Mouse (Mus musculus): ENCODE measurements around the gene Tagap. TPM values are rescaled to one million over a fixed set of nuclear protein-coding genes. Genes with fewer than 3 reads are reported as not detected.

Tagap gene
- polyA plus RNA-seq, 1 experiment: not detected

DNA sequence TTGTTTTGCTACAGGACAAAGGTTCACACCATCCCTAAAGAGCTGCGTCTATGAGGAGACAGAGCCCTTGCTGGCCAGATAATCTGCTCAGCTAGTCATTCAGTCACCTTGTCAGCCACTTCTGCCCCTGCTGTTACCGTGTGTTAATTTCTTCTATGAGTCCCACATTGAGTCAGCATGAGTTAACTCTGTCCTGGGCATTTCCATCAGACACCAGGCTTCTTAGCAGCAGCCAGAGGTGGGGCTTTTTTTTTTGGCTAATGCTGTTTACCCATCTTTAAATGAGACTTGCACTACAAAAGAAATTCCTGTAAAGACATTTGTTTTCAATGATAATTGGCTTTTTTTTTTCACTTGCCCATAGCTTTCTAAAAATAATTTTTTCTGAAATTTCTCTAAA, 20.8 kb upstream of the Tagap start:
- Histone ChIP-seq H3K9me3 (ENCODE audit: control insufficient read depth, low read length) (peaks cover 5% of the 10 kb centered on the region; the same call in 1 of the 2 replicates), H3K36me3 (ENCODE audit: control insufficient read depth) (no peaks in the 10 kb centered on the region), H3K27me3 (ENCODE audit: control insufficient read depth) (no peaks in the 10 kb centered on the region), H3K4me3 (replicated peaks) (no peak overlapping the region), H3K4me1 (ENCODE audit: control insufficient read depth) (no peaks in the 10 kb centered on the region)
- TF ChIP-seq TAL1 (IDR thresholded peaks at IDR 0.05; ENCODE audit: low read length) (no peak), GATA1 (IDR thresholded peaks at IDR 0.05; ENCODE audit: low read length) (no peak)

DNA sequence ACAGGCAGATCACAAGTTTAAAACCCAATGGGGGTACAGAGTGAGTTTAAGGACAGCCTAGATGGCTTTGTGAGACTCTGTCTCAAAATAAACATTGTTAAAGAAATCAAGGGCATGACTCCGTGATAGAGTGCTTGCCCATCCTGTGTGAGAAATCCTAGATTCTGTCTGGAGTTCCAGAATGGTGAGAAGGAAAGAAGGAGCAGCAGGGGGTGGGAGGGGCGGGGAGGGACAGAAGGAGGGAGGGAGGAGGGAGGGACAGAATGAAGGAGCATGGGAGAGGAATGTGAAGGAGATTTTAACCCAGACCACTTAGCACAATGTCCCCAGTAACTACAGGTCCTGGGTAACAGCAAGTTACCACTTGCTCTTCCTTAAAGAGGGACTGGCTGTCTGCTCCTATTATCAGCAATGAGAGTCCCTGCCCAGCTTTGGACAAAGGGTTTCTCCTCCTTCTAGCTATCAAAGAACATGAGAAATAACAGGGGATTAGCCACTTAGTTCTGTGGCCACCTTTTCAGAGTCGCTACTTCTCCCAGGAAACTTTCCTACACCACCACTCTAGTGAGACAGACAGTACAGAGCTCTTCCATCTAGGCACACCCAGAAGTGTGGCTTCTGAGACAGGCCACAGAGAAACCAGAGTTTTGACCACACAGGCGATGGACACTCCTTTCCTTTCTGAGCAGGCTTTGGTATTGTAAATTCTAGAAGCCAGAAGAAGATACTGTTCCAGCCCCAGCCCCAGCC, 19.7 kb upstream of the Tagap start:
- peaks cover 2% of the 10 kb centered on the region; the same call in 1 of the 2 replicates for H3K27me3 ChIP-seq (ENCODE audit: control insufficient read depth)
- H3K9me3 ChIP-seq (ENCODE audit: control insufficient read depth, low read length): peaks cover 8% of the 10 kb centered on the region
- TF ChIP-seq TAL1 (IDR thresholded peaks at IDR 0.05; ENCODE audit: low read length): no peak
- TF ChIP-seq GATA1 (IDR thresholded peaks at IDR 0.05; ENCODE audit: low read length): no peak
- H3K4me1 ChIP-seq (ENCODE audit: control insufficient read depth): no peaks in the 10 kb centered on the region
- no peaks in the 10 kb centered on the region for H3K36me3 ChIP-seq (ENCODE audit: control insufficient read depth)
- no peak overlapping the region for H3K4me3 ChIP-seq (replicated peaks)

DNA sequence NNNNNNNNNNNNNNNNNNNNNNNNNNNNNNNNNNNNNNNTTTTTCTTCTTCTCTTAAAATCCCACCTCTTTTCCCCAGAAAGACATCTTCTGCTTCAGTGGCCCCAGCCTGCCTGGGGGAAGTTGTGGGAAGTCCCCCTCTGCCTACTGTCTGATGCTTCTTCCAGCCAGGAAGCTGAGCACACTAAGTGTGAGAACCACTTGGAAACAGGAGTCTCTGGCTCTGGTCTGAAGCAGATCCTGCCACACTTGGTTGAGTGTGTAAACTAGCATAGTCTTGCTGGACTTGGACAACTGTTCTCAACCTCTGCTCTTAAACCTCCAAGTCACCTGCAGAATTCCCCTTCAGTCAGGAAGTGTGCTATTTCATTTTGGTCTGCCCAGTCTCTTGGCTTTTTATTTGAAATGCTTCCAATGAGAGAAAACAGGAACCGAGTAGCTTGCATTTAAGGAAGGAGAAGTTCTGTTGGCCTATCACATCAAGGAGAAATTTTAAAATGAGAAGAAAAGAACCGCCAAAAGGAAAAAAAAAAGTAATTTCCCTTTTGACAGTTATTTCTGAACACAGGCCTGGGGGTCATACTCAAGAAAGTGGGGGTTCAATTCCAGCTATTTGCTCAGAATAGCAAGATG, 11.1 kb upstream of the Tagap start:
- Histone ChIP-seq H3K36me3 (ENCODE audit: control insufficient read depth) (no peaks in the 10 kb centered on the region), H3K9me3 (ENCODE audit: control insufficient read depth, low read length) (peaks cover 8% of the 10 kb centered on the region), H3K27me3 (ENCODE audit: control insufficient read depth) (peaks cover 3% of the 10 kb centered on the region; the same call in 1 of the 2 replicates), H3K4me1 (ENCODE audit: control insufficient read depth) (no peaks in the 10 kb centered on the region), H3K4me3 (replicated peaks) (no peak overlapping the region)
- TF ChIP-seq TAL1 (IDR thresholded peaks at IDR 0.05; ENCODE audit: low read length) (no peak), GATA1 (IDR thresholded peaks at IDR 0.05; ENCODE audit: low read length) (no peak)

DNA sequence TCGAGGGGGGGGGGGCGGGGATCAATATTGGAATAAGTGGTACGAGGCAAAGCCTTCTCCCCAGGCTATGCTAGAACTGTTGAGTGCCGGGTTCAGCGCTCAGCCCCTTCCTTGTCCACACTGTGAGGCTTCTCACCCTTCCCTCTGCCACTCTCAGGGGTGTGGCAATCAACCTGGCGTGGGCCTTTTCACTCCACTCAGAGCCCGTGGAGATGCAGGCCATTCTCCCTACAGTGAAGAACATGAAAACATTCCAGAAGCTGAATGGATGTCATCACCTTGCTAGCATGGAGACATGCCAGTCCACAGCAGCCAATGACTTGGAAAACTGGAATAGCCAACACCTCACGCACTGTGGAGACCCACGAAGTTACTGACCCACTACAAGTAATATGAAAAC, 10.0 kb upstream of the Tagap start:
- no peaks in the 10 kb centered on the region for H3K36me3 ChIP-seq (ENCODE audit: control insufficient read depth)
- TF ChIP-seq TAL1 (IDR thresholded peaks at IDR 0.05; ENCODE audit: low read length) (no peak), GATA1 (IDR thresholded peaks at IDR 0.05; ENCODE audit: low read length) (no peak)
- H3K4me3 ChIP-seq (replicated peaks): no peak overlapping the region
- peaks cover 3% of the 10 kb centered on the region; the same call in 1 of the 2 replicates for H3K27me3 ChIP-seq (ENCODE audit: control insufficient read depth)
- no peaks in the 10 kb centered on the region for H3K4me1 ChIP-seq (ENCODE audit: control insufficient read depth)
- H3K9me3 ChIP-seq (ENCODE audit: control insufficient read depth, low read length): peaks cover 6% of the 10 kb centered on the region

DNA sequence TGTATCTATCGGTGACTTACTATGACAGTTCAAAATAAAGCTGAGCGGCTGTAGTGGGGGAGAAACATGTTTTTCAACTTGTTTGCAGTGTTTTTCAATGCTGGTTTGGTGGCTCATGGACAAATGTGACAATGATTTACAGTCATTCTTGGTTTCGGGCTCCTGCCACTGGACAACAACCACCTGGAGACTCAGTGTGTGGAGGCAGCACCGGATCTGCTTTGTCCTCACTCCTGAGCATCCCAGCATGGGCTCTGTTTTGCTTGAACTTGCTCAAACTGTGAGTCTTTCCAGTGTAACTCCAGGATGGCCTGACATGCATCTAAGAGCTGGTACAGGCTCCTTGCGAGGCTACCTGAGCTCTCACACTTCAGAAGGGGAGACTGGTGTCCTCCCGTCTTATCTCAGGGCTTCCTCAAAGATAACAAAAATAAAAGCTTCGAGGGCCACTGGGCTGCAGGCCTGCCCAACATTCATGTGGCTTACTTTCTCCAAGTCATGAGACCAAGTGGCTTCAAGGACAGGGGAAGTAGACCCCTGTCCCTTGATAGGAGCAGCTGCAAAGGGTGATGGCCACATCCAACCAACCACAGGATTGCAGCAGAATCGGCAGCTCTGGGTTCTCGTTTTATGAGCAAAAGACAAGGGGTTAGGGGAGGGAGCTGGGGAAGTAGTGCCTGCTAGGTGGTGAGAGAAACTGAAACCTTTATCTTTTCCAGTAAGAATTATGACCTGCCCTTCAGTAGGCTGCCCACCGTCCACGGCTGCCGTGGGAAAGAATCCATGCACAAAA, 8.8 kb upstream of the Tagap start:
- H3K36me3 ChIP-seq (ENCODE audit: control insufficient read depth): no peaks in the 10 kb centered on the region
- H3K9me3 ChIP-seq (ENCODE audit: control insufficient read depth, low read length): no peaks in the 10 kb centered on the region
- H3K4me3 ChIP-seq (replicated peaks): no peak overlapping the region
- H3K27me3 ChIP-seq (ENCODE audit: control insufficient read depth): no peaks in the 10 kb centered on the region
- TF ChIP-seq GATA1 (IDR thresholded peaks at IDR 0.05; ENCODE audit: low read length) (no peak), TAL1 (IDR thresholded peaks at IDR 0.05; ENCODE audit: low read length) (no peak)
- H3K4me1 ChIP-seq (ENCODE audit: control insufficient read depth): no peaks in the 10 kb centered on the region

DNA sequence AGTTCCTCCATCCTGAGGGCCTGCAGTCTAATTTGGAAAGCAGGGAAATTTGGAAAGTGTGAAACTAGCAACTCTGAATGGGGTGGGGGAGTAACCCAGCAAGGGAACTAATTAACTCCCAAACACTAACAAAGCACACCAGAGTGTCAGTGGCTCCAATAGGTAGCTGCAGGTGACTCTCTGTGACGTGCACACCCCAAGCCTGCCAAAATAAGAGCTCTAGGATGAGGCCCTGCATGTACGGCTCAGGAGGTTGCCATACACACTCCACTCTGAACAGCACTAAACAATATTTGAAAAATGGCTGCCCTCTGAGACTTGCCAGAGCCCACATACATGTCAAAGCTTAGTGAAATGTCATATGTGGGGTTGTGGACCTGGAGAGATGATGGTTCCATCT, 7.4 kb upstream of the Tagap start:
- H3K9me3 ChIP-seq (ENCODE audit: control insufficient read depth, low read length): no peaks in the 10 kb centered on the region
- TF ChIP-seq TAL1 (IDR thresholded peaks at IDR 0.05; ENCODE audit: low read length) (no peak), GATA1 (IDR thresholded peaks at IDR 0.05; ENCODE audit: low read length) (no peak)
- H3K4me1 ChIP-seq (ENCODE audit: control insufficient read depth): no peaks in the 10 kb centered on the region
- H3K36me3 ChIP-seq (ENCODE audit: control insufficient read depth): no peaks in the 10 kb centered on the region
- H3K4me3 ChIP-seq (replicated peaks): no peak overlapping the region
- no peaks in the 10 kb centered on the region for H3K27me3 ChIP-seq (ENCODE audit: control insufficient read depth)

DNA sequence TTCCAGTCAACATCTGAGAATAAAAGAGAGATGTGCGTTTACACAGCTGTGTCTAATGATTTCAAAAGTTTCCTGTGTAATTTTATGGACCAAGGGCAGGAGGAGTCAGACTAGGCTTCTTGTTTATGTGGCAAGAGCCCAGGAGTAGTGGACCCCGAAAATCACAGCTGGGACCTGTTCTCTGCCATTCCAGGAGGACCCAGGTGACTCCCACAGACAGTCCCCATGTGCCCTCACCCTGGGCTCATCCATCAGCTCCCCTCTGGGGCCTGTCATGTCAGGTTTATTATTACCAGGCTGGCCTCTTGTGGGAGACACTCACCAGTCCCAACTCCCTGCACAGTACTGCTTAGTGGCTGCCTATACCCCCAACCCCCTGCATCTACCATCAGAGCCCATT, 6.6 kb upstream of the Tagap start:
- no peaks in the 10 kb centered on the region for H3K36me3 ChIP-seq (ENCODE audit: control insufficient read depth)
- no peaks in the 10 kb centered on the region for H3K27me3 ChIP-seq (ENCODE audit: control insufficient read depth)
- no peaks in the 10 kb centered on the region for H3K4me1 ChIP-seq (ENCODE audit: control insufficient read depth)
- H3K9me3 ChIP-seq (ENCODE audit: control insufficient read depth, low read length): no peaks in the 10 kb centered on the region
- no peak for TF ChIP-seq TAL1 (IDR thresholded peaks at IDR 0.05; ENCODE audit: low read length)
- no peak for TF ChIP-seq GATA1 (IDR thresholded peaks at IDR 0.05; ENCODE audit: low read length)
- H3K4me3 ChIP-seq (replicated peaks): no peak overlapping the region

DNA sequence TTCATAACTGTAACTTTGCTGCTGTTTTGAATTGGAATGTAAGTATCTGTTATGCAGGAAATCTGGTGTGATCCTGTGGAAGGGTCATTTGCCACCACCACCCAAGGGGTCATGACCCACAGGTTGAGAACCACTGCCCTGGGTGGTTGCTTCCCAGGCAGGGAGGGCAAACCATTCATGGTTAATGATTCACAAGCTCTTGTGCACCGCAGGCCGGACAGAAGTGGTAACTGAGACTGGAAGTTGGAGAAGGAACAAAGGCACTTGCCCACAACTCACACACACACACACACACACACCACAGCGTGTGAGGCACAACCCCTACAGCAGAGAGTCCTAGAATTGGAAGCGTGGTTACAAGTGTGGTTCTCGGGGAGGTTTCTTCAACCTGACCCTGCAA, 3.2 kb upstream of the Tagap start:
- Histone ChIP-seq H3K9me3 (ENCODE audit: control insufficient read depth, low read length) (no peaks in the 10 kb centered on the region), H3K27me3 (ENCODE audit: control insufficient read depth) (no peaks in the 10 kb centered on the region), H3K4me1 (ENCODE audit: control insufficient read depth) (no peaks in the 10 kb centered on the region), H3K36me3 (ENCODE audit: control insufficient read depth) (no peaks in the 10 kb centered on the region), H3K4me3 (replicated peaks) (no peak overlapping the region)
- TF ChIP-seq TAL1 (IDR thresholded peaks at IDR 0.05; ENCODE audit: low read length): no peak
- TF ChIP-seq GATA1 (IDR thresholded peaks at IDR 0.05; ENCODE audit: low read length): no peak

DNA sequence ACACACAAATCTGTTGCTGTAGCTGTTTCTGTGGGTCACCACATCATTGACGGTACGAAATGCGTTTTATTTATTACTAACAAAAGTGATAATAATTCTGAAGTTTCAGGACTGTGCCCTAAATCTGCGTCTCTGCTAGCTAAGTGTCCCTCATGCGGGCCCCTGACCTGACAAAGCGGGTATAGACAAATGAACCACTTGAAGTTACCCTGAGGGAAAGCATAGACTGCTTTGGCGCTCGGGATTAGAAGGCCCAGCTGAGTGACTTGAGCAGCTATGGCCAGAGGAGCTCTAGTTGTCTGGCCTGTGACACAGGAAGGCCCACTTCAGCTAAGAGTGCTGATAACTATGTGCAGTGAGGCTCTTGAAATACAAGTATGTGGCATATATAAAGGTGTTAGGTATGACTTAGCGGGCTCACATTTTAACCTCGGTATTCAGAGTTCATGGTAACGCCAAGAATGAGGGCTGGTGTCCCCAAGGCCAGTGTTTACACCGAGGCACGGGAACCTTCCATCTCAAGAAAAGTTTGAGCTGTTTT, 1.5 kb upstream of the Tagap start:
- H3K4me1 ChIP-seq (ENCODE audit: control insufficient read depth): no peaks in the 10 kb centered on the region

More for the DNA sequence above, 1.5 kb upstream of the Tagap start:
- no peak overlapping the region for H3K4me3 ChIP-seq (replicated peaks)
- no peaks in the 10 kb centered on the region for H3K27me3 ChIP-seq (ENCODE audit: control insufficient read depth)
- no peaks in the 10 kb centered on the region for H3K9me3 ChIP-seq (ENCODE audit: control insufficient read depth, low read length)
- H3K36me3 ChIP-seq (ENCODE audit: control insufficient read depth): no peaks in the 10 kb centered on the region
- TF ChIP-seq GATA1 (IDR thresholded peaks at IDR 0.05; ENCODE audit: low read length) (no peak), TAL1 (IDR thresholded peaks at IDR 0.05; ENCODE audit: low read length) (no peak)
